Mouse (Mus musculus): ENCODE measurements around the gene Zfp382. TPM values are rescaled to one million over a fixed set of nuclear protein-coding genes. Genes with fewer than 3 reads are reported as not detected.
A peak's percentile ranks its signal among the peaks of the same experiment; 100 is the strongest.

Gene Zfp382
- polyA plus RNA-seq, 1 experiment, result 0.64 TPM

- H3K4me3 ChIP-seq (ENCODE audit: insufficient read depth, low read depth, low read length), result peak overlapping the region; percentile 31
- H3K4me1 ChIP-seq (ENCODE audit: control insufficient read depth, insufficient read depth, low read length), result peaks cover 4% of the 10 kb centered on the region; the same call in 1 of the 2 replicates
- H3K27ac ChIP-seq (ENCODE audit: insufficient read depth, low read depth, low read length), result peak overlapping the region; percentile 34; the same call in 1 of the 2 replicates
- no peaks in the 10 kb centered on the region for H3K36me3 ChIP-seq (ENCODE audit: control insufficient read depth, insufficient read depth, low read length)
- DNase-seq, result peak; percentile 20
- H3K27me3 ChIP-seq (replicated peaks; ENCODE audit: control insufficient read depth, insufficient read depth, low read length), result no peaks in the 10 kb centered on the region
- 3% methylated on average over 9 of the region's 9 CpGs for WGBS
- TF ChIP-seq POLR2A (IDR thresholded peaks at IDR 0.05; ENCODE audit: low read depth, low read length) (no peak), CTCF (conservative IDR thresholded peaks at IDR 0.05; ENCODE audit: insufficient read depth, insufficient read length, low read depth, low read length) (no peak)
Observed at GRCm38 (mm10) chr7:30090970-30091585, 30.7 kb upstream of the Zfp382 start.

GRCm38 (mm10) chr7:30092666-30093065 lies 29.1 kb upstream of the Zfp382 start:
- WGBS, result 90% methylated on average over 9 of the region's 9 CpGs

GRCm38 (mm10) chr7:30093918-30094415 lies 27.8 kb upstream of the Zfp382 start:
- H3K27ac ChIP-seq (ENCODE audit: insufficient read depth, low read depth, low read length), result no peak overlapping the region
- 79% methylated on average over 6 of the region's 6 CpGs for WGBS
- peaks cover 4% of the 10 kb centered on the region; the same call in 1 of the 2 replicates for H3K4me1 ChIP-seq (ENCODE audit: control insufficient read depth, insufficient read depth, low read length)
- TF ChIP-seq CTCF (conservative IDR thresholded peaks at IDR 0.05; ENCODE audit: insufficient read depth, insufficient read length, low read depth, low read length) (no peak), POLR2A (IDR thresholded peaks at IDR 0.05; ENCODE audit: low read depth, low read length) (no peak)
- no peak for DNase-seq
- H3K4me3 ChIP-seq (ENCODE audit: insufficient read depth, low read depth, low read length), result peak overlapping the region; percentile 88
- no peaks in the 10 kb centered on the region for H3K36me3 ChIP-seq (ENCODE audit: control insufficient read depth, insufficient read depth, low read length)
- no peaks in the 10 kb centered on the region for H3K27me3 ChIP-seq (replicated peaks; ENCODE audit: control insufficient read depth, insufficient read depth, low read length)

More at GRCm38 (mm10) chr7:30092666-30093065, 29.1 kb upstream of the Zfp382 start:
- no peak for DNase-seq
- H3K27ac ChIP-seq (ENCODE audit: insufficient read depth, low read depth, low read length), result no peak overlapping the region
- H3K4me3 ChIP-seq (ENCODE audit: insufficient read depth, low read depth, low read length), result no peak overlapping the region
- H3K27me3 ChIP-seq (replicated peaks; ENCODE audit: control insufficient read depth, insufficient read depth, low read length), result no peaks in the 10 kb centered on the region
- H3K4me1 ChIP-seq (ENCODE audit: control insufficient read depth, insufficient read depth, low read length), result peaks cover 4% of the 10 kb centered on the region; the same call in 1 of the 2 replicates
- TF ChIP-seq CTCF (conservative IDR thresholded peaks at IDR 0.05; ENCODE audit: insufficient read depth, insufficient read length, low read depth, low read length) (no peak), POLR2A (IDR thresholded peaks at IDR 0.05; ENCODE audit: low read depth, low read length) (no peak)
- no peaks in the 10 kb centered on the region for H3K36me3 ChIP-seq (ENCODE audit: control insufficient read depth, insufficient read depth, low read length)

GRCm38 (mm10) chr7:30094646-30095429 lies 26.9 kb upstream of the Zfp382 start, which contains the start of gene Zfp260:
TSS of gene Zfp260 (plus strand) at chr7:30094777.
- TF ChIP-seq POLR2A (IDR thresholded peaks at IDR 0.05; ENCODE audit: low read depth, low read length) (peak; percentile 29), CTCF (conservative IDR thresholded peaks at IDR 0.05; ENCODE audit: insufficient read depth, insufficient read length, low read depth, low read length) (0 out of 2 replicates have a peak, but pooled peaks have one; percentile 8)
- under 1% methylated on average over 26 of the region's 26 CpGs for WGBS
- Histone ChIP-seq H3K4me3 (ENCODE audit: insufficient read depth, low read depth, low read length) (peak within 1 kb of the TSS; percentile 88), H3K36me3 (ENCODE audit: control insufficient read depth, insufficient read depth, low read length) (peaks cover 1% of the 10 kb centered on the region; the same call in 1 of the 2 replicates), H3K27me3 (replicated peaks; ENCODE audit: control insufficient read depth, insufficient read depth, low read length) (no peaks in the 10 kb centered on the region), H3K4me1 (ENCODE audit: control insufficient read depth, insufficient read depth, low read length) (peaks cover 4% of the 10 kb centered on the region; the same call in 1 of the 2 replicates), H3K27ac (ENCODE audit: insufficient read depth, low read depth, low read length) (peak within 1 kb of the TSS; percentile 99)
- DNase-seq, result peak; percentile 96

GRCm38 (mm10) chr7:30095551-30096125 lies 26.1 kb upstream of the Zfp382 start:
- no peak for TF ChIP-seq CTCF (conservative IDR thresholded peaks at IDR 0.05; ENCODE audit: insufficient read depth, insufficient read length, low read depth, low read length)
- no peak for TF ChIP-seq POLR2A (IDR thresholded peaks at IDR 0.05; ENCODE audit: low read depth, low read length)
- Histone ChIP-seq H3K27ac (ENCODE audit: insufficient read depth, low read depth, low read length) (0 out of 2 replicates have a peak overlapping the region, but pooled peaks have one; percentile 28), H3K36me3 (ENCODE audit: control insufficient read depth, insufficient read depth, low read length) (peaks cover 1% of the 10 kb centered on the region), H3K27me3 (replicated peaks; ENCODE audit: control insufficient read depth, insufficient read depth, low read length) (no peaks in the 10 kb centered on the region), H3K4me3 (ENCODE audit: insufficient read depth, low read depth, low read length) (no peak overlapping the region; the same call in none of the 2 replicates), H3K4me1 (ENCODE audit: control insufficient read depth, insufficient read depth, low read length) (peaks cover 4% of the 10 kb centered on the region; the same call in 1 of the 2 replicates)
- 0% methylated on average over 5 of the region's 5 CpGs for WGBS
- no peak for DNase-seq

GRCm38 (mm10) chr7:30099297-30099696 lies 22.4 kb upstream of the Zfp382 start:
- peaks cover 11% of the 10 kb centered on the region for H3K36me3 ChIP-seq (ENCODE audit: control insufficient read depth, insufficient read depth, low read length)
- no peak overlapping the region for H3K27ac ChIP-seq (ENCODE audit: insufficient read depth, low read depth, low read length)
- DNase-seq, result peak; percentile 11
- TF ChIP-seq POLR2A (IDR thresholded peaks at IDR 0.05; ENCODE audit: low read depth, low read length) (no peak), CTCF (conservative IDR thresholded peaks at IDR 0.05; ENCODE audit: insufficient read depth, insufficient read length, low read depth, low read length) (no peak)
- H3K27me3 ChIP-seq (replicated peaks; ENCODE audit: control insufficient read depth, insufficient read depth, low read length), result no peaks in the 10 kb centered on the region
- peaks cover 1% of the 10 kb centered on the region; the same call in 1 of the 2 replicates for H3K4me1 ChIP-seq (ENCODE audit: control insufficient read depth, insufficient read depth, low read length)
- 94% methylated on average over 13 of the region's 13 CpGs for WGBS
- no peak overlapping the region for H3K4me3 ChIP-seq (ENCODE audit: insufficient read depth, low read depth, low read length)
